Mouse (Mus musculus): ENCODE measurements around the gene Ccni. TPM values are rescaled to one million over a fixed set of nuclear protein-coding genes. Genes with fewer than 3 reads are reported as not detected.
A peak's percentile ranks its signal among the peaks of the same experiment; 100 is the strongest.

Ccni gene
- polyA plus RNA-seq, 1 experiment from 2014 or later, result 142 TPM

DNA sequence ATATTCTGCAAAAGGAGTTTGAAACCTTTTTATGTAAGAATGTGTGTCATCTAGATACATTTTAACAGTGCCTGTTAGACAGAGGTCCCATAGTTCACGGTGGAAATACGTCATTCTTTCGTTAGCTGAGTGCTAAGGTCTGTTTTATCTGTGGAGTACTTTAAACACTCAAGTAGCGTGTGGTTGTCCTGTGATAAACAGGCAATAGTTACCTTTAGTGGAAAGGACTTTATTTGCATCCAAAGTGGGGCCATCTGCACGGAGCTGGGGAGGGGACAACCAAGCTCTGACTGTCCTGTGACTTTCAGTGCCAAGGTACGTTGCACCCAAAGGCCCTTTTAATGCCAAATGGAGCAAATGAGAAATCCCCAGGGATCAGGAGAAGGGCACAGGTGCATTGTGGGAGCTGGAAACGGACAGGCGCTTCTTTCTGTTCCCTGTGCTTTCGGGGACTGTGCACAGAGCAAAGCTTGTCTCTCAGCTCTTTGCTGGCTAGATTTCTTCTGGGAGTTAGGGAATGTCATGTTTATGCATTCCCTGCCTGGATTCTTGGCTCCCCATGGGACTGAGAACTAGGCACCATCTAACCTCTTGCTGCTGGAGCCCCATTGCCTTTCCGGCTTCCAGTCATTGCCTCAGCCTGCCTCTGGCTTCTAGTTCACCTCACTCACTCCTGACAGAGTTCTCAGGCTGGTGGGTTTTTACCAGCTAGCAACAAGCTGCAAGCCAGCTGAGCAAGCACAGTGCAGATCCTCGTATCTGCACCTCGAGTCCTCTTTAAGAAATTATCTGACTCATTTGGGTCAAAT lies 56.1 kb downstream of the Ccni start:
- no peaks in the 10 kb centered on the region for H3K9me3 ChIP-seq (ENCODE audit: control insufficient read depth, low read length)
- no peaks in the 10 kb centered on the region for H3K27me3 ChIP-seq (ENCODE audit: control insufficient read depth, insufficient read depth, low read length)
- no peak overlapping the region for H3K4me3 ChIP-seq (ENCODE audit: control insufficient read depth in 1 of 2, insufficient read depth in 1 of 2, low read depth in 1 of 2, low read length in 2 of 2)
- peak overlapping the region; percentile 38; the same call in 1 of the 2 replicates for H3K9ac ChIP-seq (ENCODE audit: low read length)
- peaks cover 11% of the 10 kb centered on the region for H3K36me3 ChIP-seq (ENCODE audit: control insufficient read depth, insufficient read depth, low read length)
- H3K27ac ChIP-seq (replicated peaks in 1 of 2; ENCODE audit: control insufficient read depth in 1 of 2, insufficient read depth in 1 of 2, low read depth in 2 of 2, low read length in 2 of 2), result peak overlapping the region in 1 of 2 experiments; percentile 39; a peak in 2 of 4 replicates
- 29% methylated on average over 12 of the region's 12 CpGs for WGBS
- peak overlapping the region; percentile 28 for H3K4me2 ChIP-seq (ENCODE audit: low read length)
- no peak for ATAC-seq (ENCODE audit: insufficient number of reproducible peaks, insufficient read depth, low FRiP score, low read depth)
- peaks cover 30 to 42% of the 10 kb centered on the region in 2 experiments for H3K4me1 ChIP-seq (ENCODE audit: control insufficient read depth in 2 of 2, insufficient read depth in 2 of 2, low read length in 2 of 2)

DNA sequence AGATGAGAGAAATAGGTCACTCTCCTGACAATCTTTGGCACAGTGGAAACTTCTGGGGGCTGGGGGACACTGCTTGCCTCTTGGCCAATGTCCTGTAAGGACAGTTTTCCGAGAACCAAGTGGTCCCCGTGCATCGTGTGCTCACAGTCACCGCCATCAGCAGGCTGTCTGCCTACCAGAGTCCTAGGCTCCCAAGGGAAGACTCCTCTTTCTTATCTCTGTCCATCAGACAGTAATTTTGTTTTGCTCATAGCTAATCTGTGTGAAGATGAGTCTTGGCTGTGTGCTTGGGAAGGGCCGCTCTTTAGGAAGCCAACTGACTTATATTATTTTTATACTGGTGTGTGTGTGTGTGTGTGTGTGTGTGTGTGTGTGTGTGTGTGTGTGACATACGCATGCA lies 60.8 kb downstream of the Ccni start:
- H3K4me2 ChIP-seq (ENCODE audit: low read length), result no peak overlapping the region
- 81% methylated on average over 6 of the region's 6 CpGs for WGBS
- no peaks in the 10 kb centered on the region for H3K9me3 ChIP-seq (ENCODE audit: control insufficient read depth, low read length)
- H3K27ac ChIP-seq (replicated peaks in 1 of 2; ENCODE audit: control insufficient read depth in 1 of 2, insufficient read depth in 1 of 2, low read depth in 2 of 2, low read length in 2 of 2), result no peak overlapping the region
- H3K4me1 ChIP-seq (ENCODE audit: control insufficient read depth in 2 of 2, insufficient read depth in 2 of 2, low read length in 2 of 2), result peaks cover 19 to 39% of the 10 kb centered on the region in 2 experiments
- H3K36me3 ChIP-seq (ENCODE audit: control insufficient read depth, insufficient read depth, low read length), result peaks cover 26% of the 10 kb centered on the region
- H3K4me3 ChIP-seq (ENCODE audit: control insufficient read depth in 1 of 2, insufficient read depth in 1 of 2, low read depth in 1 of 2, low read length in 2 of 2), result no peak overlapping the region
- ATAC-seq (ENCODE audit: insufficient number of reproducible peaks, insufficient read depth, low FRiP score, low read depth), result no peak
- H3K27me3 ChIP-seq (ENCODE audit: control insufficient read depth, insufficient read depth, low read length), result no peaks in the 10 kb centered on the region
- H3K9ac ChIP-seq (ENCODE audit: low read length), result no peak overlapping the region

DNA sequence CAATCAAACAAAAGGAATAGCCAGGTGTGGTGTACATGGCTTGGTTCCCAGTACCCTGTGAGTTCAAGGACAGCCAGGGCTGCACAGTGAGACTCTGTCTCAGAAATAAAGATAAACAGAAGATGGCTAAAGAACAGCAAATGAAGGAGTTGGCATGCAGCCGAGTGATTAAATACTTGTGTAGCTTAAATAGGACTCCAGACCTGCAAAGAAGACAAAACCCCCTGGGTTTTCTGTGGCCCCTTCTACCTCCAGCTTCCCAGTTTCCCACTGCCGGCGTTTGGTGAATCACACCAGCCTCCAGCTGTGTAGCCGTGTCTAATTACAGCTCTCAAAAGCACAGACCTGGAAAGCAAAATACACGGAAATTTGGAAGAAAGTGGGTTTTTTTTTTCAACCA lies 61.4 kb downstream of the Ccni start:
- Histone ChIP-seq H3K4me3 (ENCODE audit: control insufficient read depth in 1 of 2, insufficient read depth in 1 of 2, low read depth in 1 of 2, low read length in 2 of 2) (no peak overlapping the region), H3K27me3 (ENCODE audit: control insufficient read depth, insufficient read depth, low read length) (no peaks in the 10 kb centered on the region), H3K9ac (ENCODE audit: low read length) (no peak overlapping the region), H3K4me2 (ENCODE audit: low read length) (no peak overlapping the region), H3K27ac (replicated peaks in 1 of 2; ENCODE audit: control insufficient read depth in 1 of 2, insufficient read depth in 1 of 2, low read depth in 2 of 2, low read length in 2 of 2) (no peak overlapping the region), H3K4me1 (ENCODE audit: control insufficient read depth in 2 of 2, insufficient read depth in 2 of 2, low read length in 2 of 2) (peaks cover 13 to 33% of the 10 kb centered on the region in 2 experiments), H3K9me3 (ENCODE audit: control insufficient read depth, low read length) (no peaks in the 10 kb centered on the region), H3K36me3 (ENCODE audit: control insufficient read depth, insufficient read depth, low read length) (peaks cover 28% of the 10 kb centered on the region)
- WGBS, result 60% methylated on average over 5 of the region's 5 CpGs
- ATAC-seq (ENCODE audit: insufficient number of reproducible peaks, insufficient read depth, low FRiP score, low read depth), result no peak

DNA sequence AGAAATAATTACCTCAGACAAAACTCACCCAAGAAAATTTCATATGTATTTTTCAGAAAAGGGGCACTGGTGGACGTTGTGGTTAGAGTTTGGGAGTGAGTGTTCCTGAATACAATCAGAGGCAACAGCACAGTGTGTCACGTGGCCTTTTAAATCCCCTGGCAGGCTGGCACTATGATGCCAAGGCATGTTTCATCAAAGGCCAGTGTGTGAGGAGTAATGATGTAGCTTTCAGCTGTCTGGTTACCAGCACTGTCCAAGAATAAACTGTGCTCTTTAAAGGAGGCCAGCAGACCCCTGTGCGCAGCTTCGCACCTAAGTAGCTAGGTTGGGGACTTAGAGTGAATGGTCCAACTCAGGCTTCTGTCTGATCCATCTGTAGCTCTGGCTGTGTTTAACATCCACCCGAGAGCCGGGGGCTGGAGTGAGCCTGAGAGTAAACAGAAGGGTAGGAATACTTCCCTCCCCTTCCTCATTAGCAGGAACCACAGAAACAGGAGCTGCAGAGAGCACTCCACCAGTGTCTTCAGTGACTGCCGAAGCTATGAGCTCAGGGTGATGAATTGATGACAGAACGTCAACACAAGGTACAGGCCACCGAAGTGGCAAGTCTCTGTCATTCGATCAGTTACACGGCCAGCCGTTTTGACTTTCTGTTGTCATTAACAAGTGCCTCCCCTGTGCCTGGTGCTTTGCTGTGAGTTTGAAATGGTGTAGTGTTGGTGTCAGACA lies 62.8 kb downstream of the Ccni start:
- no peak overlapping the region for H3K4me3 ChIP-seq (ENCODE audit: control insufficient read depth in 1 of 2, insufficient read depth in 1 of 2, low read depth in 1 of 2, low read length in 2 of 2)
- 36% methylated on average over 12 of the region's 12 CpGs for WGBS
- peaks cover 36% of the 10 kb centered on the region for H3K36me3 ChIP-seq (ENCODE audit: control insufficient read depth, insufficient read depth, low read length)
- H3K9me3 ChIP-seq (ENCODE audit: control insufficient read depth, low read length), result no peaks in the 10 kb centered on the region
- no peak overlapping the region for H3K4me2 ChIP-seq (ENCODE audit: low read length)
- H3K27me3 ChIP-seq (ENCODE audit: control insufficient read depth, insufficient read depth, low read length), result no peaks in the 10 kb centered on the region
- peak overlapping the region; percentile 41; the same call in 1 of the 2 replicates for H3K9ac ChIP-seq (ENCODE audit: low read length)
- peaks cover 11 to 25% of the 10 kb centered on the region in 2 experiments for H3K4me1 ChIP-seq (ENCODE audit: control insufficient read depth in 2 of 2, insufficient read depth in 2 of 2, low read length in 2 of 2)
- no peak for ATAC-seq (ENCODE audit: insufficient number of reproducible peaks, insufficient read depth, low FRiP score, low read depth)
- no peak overlapping the region for H3K27ac ChIP-seq (replicated peaks in 1 of 2; ENCODE audit: control insufficient read depth in 1 of 2, insufficient read depth in 1 of 2, low read depth in 2 of 2, low read length in 2 of 2)

DNA sequence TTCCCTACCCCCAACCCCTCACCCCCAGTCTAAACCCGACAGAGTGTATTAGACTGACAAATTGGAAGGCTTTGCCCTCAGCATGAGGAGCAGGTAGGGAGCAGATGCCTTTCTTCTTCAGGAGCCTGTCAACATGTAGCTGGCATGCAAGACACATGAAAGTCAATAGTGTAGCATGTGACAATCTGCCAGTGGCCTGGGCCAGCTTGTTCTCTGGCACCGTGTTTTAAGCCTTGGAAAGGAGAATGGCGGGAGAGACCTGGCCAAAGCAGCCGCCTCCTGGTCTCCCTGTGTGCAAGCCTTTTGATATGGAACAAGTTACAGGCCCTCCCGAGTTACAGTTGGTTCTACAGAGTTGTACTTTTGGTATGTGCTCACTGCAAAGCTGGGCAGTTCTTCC lies 65.5 kb downstream of the Ccni start:
- peaks cover 30% of the 10 kb centered on the region for H3K36me3 ChIP-seq (ENCODE audit: control insufficient read depth, insufficient read depth, low read length)
- H3K9ac ChIP-seq (ENCODE audit: low read length), result no peak overlapping the region
- H3K27me3 ChIP-seq (ENCODE audit: control insufficient read depth, insufficient read depth, low read length), result no peaks in the 10 kb centered on the region
- H3K4me2 ChIP-seq (ENCODE audit: low read length), result no peak overlapping the region
- no peak overlapping the region for H3K27ac ChIP-seq (replicated peaks in 1 of 2; ENCODE audit: control insufficient read depth in 1 of 2, insufficient read depth in 1 of 2, low read depth in 2 of 2, low read length in 2 of 2)
- H3K4me1 ChIP-seq (ENCODE audit: control insufficient read depth in 2 of 2, insufficient read depth in 2 of 2, low read length in 2 of 2), result peaks cover 20 to 42% of the 10 kb centered on the region in 2 experiments
- no peak for ATAC-seq (ENCODE audit: insufficient number of reproducible peaks, insufficient read depth, low FRiP score, low read depth)
- no peaks in the 10 kb centered on the region for H3K9me3 ChIP-seq (ENCODE audit: control insufficient read depth, low read length)
- 74% methylated on average over 5 of the region's 5 CpGs for WGBS
- no peak overlapping the region for H3K4me3 ChIP-seq (ENCODE audit: control insufficient read depth in 1 of 2, insufficient read depth in 1 of 2, low read depth in 1 of 2, low read length in 2 of 2)

DNA sequence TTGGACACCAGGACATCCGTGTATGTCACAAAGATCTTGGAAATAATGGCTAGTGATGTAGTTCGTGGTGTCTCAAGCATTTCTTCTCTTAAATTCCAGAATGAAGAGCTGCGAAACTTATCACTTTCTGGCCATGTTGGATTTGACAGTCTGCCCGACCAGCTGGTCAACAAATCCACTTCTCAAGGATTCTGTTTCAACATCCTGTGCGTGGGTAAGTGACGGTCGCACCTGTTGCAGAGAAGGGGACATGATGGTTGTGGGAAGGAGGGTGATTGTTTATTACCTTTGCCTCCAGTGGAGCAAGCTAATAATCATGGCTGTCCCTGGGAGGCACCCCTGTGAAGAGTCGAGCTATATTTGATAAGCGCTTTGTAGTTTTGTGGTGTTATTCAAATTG lies 66.9 kb downstream of the Ccni start:
- H3K4me1 ChIP-seq (ENCODE audit: control insufficient read depth in 2 of 2, insufficient read depth in 2 of 2, low read length in 2 of 2), result peaks cover 19 to 42% of the 10 kb centered on the region in 2 experiments
- no peak overlapping the region for H3K4me2 ChIP-seq (ENCODE audit: low read length)
- H3K9ac ChIP-seq (ENCODE audit: low read length), result no peak overlapping the region
- ATAC-seq (ENCODE audit: insufficient number of reproducible peaks, insufficient read depth, low FRiP score, low read depth), result no peak
- H3K27me3 ChIP-seq (ENCODE audit: control insufficient read depth, insufficient read depth, low read length), result no peaks in the 10 kb centered on the region
- H3K27ac ChIP-seq (replicated peaks in 1 of 2; ENCODE audit: control insufficient read depth in 1 of 2, insufficient read depth in 1 of 2, low read depth in 2 of 2, low read length in 2 of 2), result no peak overlapping the region
- WGBS, result 95% methylated on average over 9 of the region's 9 CpGs
- H3K9me3 ChIP-seq (ENCODE audit: control insufficient read depth, low read length), result no peaks in the 10 kb centered on the region
- no peak overlapping the region for H3K4me3 ChIP-seq (ENCODE audit: control insufficient read depth in 1 of 2, insufficient read depth in 1 of 2, low read depth in 1 of 2, low read length in 2 of 2)
- peaks cover 30% of the 10 kb centered on the region for H3K36me3 ChIP-seq (ENCODE audit: control insufficient read depth, insufficient read depth, low read length)

DNA sequence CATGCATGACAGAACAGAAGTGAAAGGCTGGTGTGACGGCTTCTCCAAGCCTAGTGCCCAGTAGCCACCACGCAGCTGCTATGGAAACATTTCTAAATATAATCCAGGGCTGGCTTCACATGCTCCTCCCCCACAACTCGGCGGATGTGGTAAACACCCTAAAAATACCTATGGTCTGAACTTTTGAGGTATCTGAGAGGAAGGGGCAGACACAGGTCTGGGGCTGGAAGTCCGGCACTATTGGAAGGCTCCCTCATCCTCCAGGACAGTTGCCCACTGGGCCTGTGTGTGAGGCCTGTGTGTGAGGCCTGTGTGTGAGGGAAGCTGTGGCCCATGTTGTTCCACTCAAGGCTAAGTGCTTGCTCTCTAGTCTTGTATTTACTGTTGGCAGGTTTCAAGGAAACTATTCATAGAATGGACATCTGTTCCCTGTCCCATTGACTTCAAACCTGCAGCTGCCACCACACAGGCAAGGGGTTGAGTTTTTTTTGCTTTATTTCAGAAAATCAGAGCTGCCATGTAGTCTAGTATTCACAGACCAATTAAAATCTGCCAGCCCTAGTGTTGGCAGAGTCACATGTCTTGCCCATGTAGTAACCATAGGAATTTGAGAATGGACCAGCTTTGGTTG lies 69.2 kb downstream of the Ccni start:
- Histone ChIP-seq H3K9ac (ENCODE audit: low read length) (no peak overlapping the region), H3K27ac (replicated peaks in 1 of 2; ENCODE audit: control insufficient read depth in 1 of 2, insufficient read depth in 1 of 2, low read depth in 2 of 2, low read length in 2 of 2) (peak overlapping the region; percentile 93 to 94), H3K27me3 (ENCODE audit: control insufficient read depth, insufficient read depth, low read length) (no peaks in the 10 kb centered on the region), H3K4me1 (ENCODE audit: control insufficient read depth in 2 of 2, insufficient read depth in 2 of 2, low read length in 2 of 2) (peaks cover 19 to 51% of the 10 kb centered on the region in 2 experiments), H3K36me3 (ENCODE audit: control insufficient read depth, insufficient read depth, low read length) (peaks cover 26% of the 10 kb centered on the region), H3K4me3 (ENCODE audit: control insufficient read depth in 1 of 2, insufficient read depth in 1 of 2, low read depth in 1 of 2, low read length in 2 of 2) (no peak overlapping the region), H3K4me2 (ENCODE audit: low read length) (peak overlapping the region; percentile 49), H3K9me3 (ENCODE audit: control insufficient read depth, low read length) (no peaks in the 10 kb centered on the region)
- 9% methylated on average over 5 of the region's 5 CpGs for WGBS
- ATAC-seq (ENCODE audit: insufficient number of reproducible peaks, insufficient read depth, low FRiP score, low read depth), result peak; percentile 79
